27 mouse cellular contexts compared by ENCODE assay signal in genomic region chr4:154707521-154707920, GRCm38 (mm10). TPM values are rescaled to one million over a fixed set of nuclear protein-coding genes. Genes with fewer than 3 reads are reported as not detected.
A peak's percentile ranks its signal among the peaks of the same experiment; 100 is the strongest.
DNase-seq lines count a peak whose midpoint lies in the region; ATAC-seq lines count a peak whose summit lies in the region.
"Had no signal": no experiment of that assay in that cellular context is flagged by ENCODE, and none has a peak within 500 bp of the region (broad histone marks: within the 10 kb centered on the region; RNA-seq: fewer than 3 reads in every experiment).

No protein-coding gene starts in this region.

- peaks cover 9% of the 10 kb centered on the region for H3K27me3 ChIP-seq in heart, embryonic 11.5 days (ENCODE audit: control insufficient read depth, insufficient read depth, low read length)
- H3K27me3 ChIP-seq in limb, embryonic 11.5 days (ENCODE audit: control insufficient read depth, insufficient read depth, low read length): no peaks in the 10 kb centered on the region
- peaks cover 9% of the 10 kb centered on the region; the same call in 1 of the 2 replicates for H3K27me3 ChIP-seq in midbrain, embryonic 10.5 days (ENCODE audit: low read depth, poor library complexity, severe bottlenecking)

- no peaks in the 10 kb centered on the region for H3K9me3 ChIP-seq in heart, embryonic 11.5 days (replicated peaks; ENCODE audit: control insufficient read depth, low read length)
- no peaks in the 10 kb centered on the region for H3K9me3 ChIP-seq in limb, embryonic 11.5 days (ENCODE audit: control insufficient read depth, low read length)
- no peaks in the 10 kb centered on the region for H3K9me3 ChIP-seq in midbrain, embryonic 10.5 days (replicated peaks)
- H3K9me3 ChIP-seq: embryonic facial prominence, embryonic 13.5 days; heart, embryonic 13.5 days had no signal

- no peak overlapping the region for H3K4me3 ChIP-seq in heart, embryonic 11.5 days (ENCODE audit: low read depth, low read length)
- H3K4me3 ChIP-seq in limb, embryonic 11.5 days (ENCODE audit: low read depth, low read length): no peak overlapping the region
- no peak overlapping the region for H3K4me3 ChIP-seq in midbrain, embryonic 10.5 days
- H3K4me3 ChIP-seq: embryonic facial prominence, embryonic 13.5 days; heart, embryonic 13.5 days had no signal

- H3K27ac ChIP-seq in heart, embryonic 11.5 days (ENCODE audit: low read depth, low read length): no peak overlapping the region
- H3K27ac ChIP-seq in limb, embryonic 11.5 days (replicated peaks; ENCODE audit: low read depth, low read length): peak overlapping the region; percentile 98; the same call in 1 of the 2 replicates
- no peak overlapping the region for H3K27ac ChIP-seq in midbrain, embryonic 10.5 days (replicated peaks)
- H3K27ac ChIP-seq: embryonic facial prominence, embryonic 13.5 days; heart, embryonic 13.5 days; hindbrain, embryonic 14.5 days had no signal

- no peaks in the 10 kb centered on the region for H3K4me1 ChIP-seq in heart, embryonic 11.5 days (ENCODE audit: control insufficient read depth, insufficient read depth, low read length)
- peaks cover 81% of the 10 kb centered on the region for H3K4me1 ChIP-seq in limb, embryonic 11.5 days (ENCODE audit: control insufficient read depth, insufficient read depth, low read length)
- H3K4me1 ChIP-seq in midbrain, embryonic 10.5 days: no peaks in the 10 kb centered on the region
- H3K4me1 ChIP-seq: heart, embryonic 13.5 days had no signal

- ATAC-seq in heart, embryonic 11.5 days (replicated peaks; ENCODE audit: insufficient number of reproducible peaks, low FRiP score, low TSS enrichment): no peak
- ATAC-seq in limb, embryonic 11.5 days (ENCODE audit: insufficient number of reproducible peaks, low FRiP score, low TSS enrichment, low read depth): no peak
- ATAC-seq: activated CD4-positive, CD25-positive, alpha-beta regulatory T cell, adult 4 months; forebrain, embryonic 14.5 days had no signal

- no peak overlapping the region for H3K9ac ChIP-seq in heart, embryonic 11.5 days (ENCODE audit: low read depth, low read length)
- H3K9ac ChIP-seq in limb, embryonic 11.5 days (ENCODE audit: low read length): no peak overlapping the region
- H3K9ac ChIP-seq: embryonic facial prominence, embryonic 13.5 days; heart, embryonic 13.5 days; hindbrain, embryonic 14.5 days had no signal

- DNase-seq in heart, adult 18-20 months: peak; percentile 17 to 24
- peak; percentile 36 for DNase-seq in kidney, adult 9 months
- no peak for DNase-seq in kidney, adult 8-10 months
- DNase-seq in gastrocnemius, adult 8-10 months (ENCODE audit: low spot score in 2 of 2): peak; percentile 25 to 51
- DNase-seq in limb, embryonic 11.5 days (ENCODE audit: low spot score): no peak
- no peak for DNase-seq in midbrain, embryonic 10.5 days (ENCODE audit: low spot score)
- DNase-seq in adrenal gland, adult 18-20 months (ENCODE audit: low spot score in 2 of 2): no peak
- DNase-seq: adrenal gland, postnatal 14 days; cerebellum, adult 9-11 months; heart, postnatal 36 days; lung, adult 2 months; right cerebral cortex, postnatal 25 days; thymus, postnatal 4 days had no signal

- H3K36me3 ChIP-seq in heart, embryonic 11.5 days (ENCODE audit: control insufficient read depth, insufficient read depth, low read length): no peaks in the 10 kb centered on the region
- H3K36me3 ChIP-seq in limb, embryonic 11.5 days (ENCODE audit: control insufficient read depth, insufficient read depth, low read length): no peaks in the 10 kb centered on the region
- no peaks in the 10 kb centered on the region for H3K36me3 ChIP-seq in midbrain, embryonic 10.5 days
- H3K36me3 ChIP-seq: embryonic facial prominence, embryonic 13.5 days; G1E; heart, embryonic 13.5 days had no signal

- 76% methylated on average over 4 of the region's 4 CpGs for WGBS in heart, embryonic 11.5 days (ENCODE audit: insufficient replicate concordance)
- WGBS in limb, embryonic 11.5 days: 83% methylated on average over 4 of the region's 4 CpGs
- WGBS in midbrain, embryonic 10.5 days: 83% methylated on average over 4 of the region's 4 CpGs

- no peak overlapping the region for H3K4me2 ChIP-seq in heart, embryonic 11.5 days
- H3K4me2 ChIP-seq in limb, embryonic 11.5 days (ENCODE audit: low read depth, severe bottlenecking): no peak overlapping the region
- H3K4me2 ChIP-seq: embryonic facial prominence, embryonic 13.5 days; heart, embryonic 13.5 days; hindbrain, embryonic 14.5 days; liver, embryonic 11.5 days had no signal

RNA-seq across cellular contexts. Expression of gene Actrt2, which starts 39.9 kb away (rescaled TPM):
- total RNA-seq in heart, adult 18-20 months (2021): not detected
- polyA plus RNA-seq in heart, embryonic 11.5 days (2014; fragmentation: Nextera tagmentation; extraction: Ambion mirVana): not detected in 2 replicates
- total RNA-seq in gastrocnemius, adult 8-10 months (2022): not detected
- polyA plus RNA-seq in limb, embryonic 11.5 days (2014; fragmentation: Nextera tagmentation; extraction: Ambion mirVana): not detected in 2 replicates
- not detected in 2 replicates for polyA plus RNA-seq in midbrain, embryonic 10.5 days (2016; fragmentation: Nextera tagmentation; extraction: Ambion mirVana)
- total RNA-seq in adrenal gland, adult 18-20 months (2021): not detected
- total RNA-seq: adrenal gland, postnatal 14 days; G1E; heart, postnatal 36 days; layer of hippocampus, postnatal 14 days; left cerebral cortex, postnatal 10 days; midbrain, postnatal 0 days; neutrophil, adult 5-6 weeks had no signal
- polyA plus RNA-seq: activated CD4-positive, CD25-positive, alpha-beta regulatory T cell, adult 4 months; brain, embryonic 14.5 days; embryonic facial prominence, embryonic 13.5 days; forebrain, embryonic 14.5 days; G1E; heart, embryonic 13.5 days; hindbrain, embryonic 14.5 days; kidney, embryonic 14.5 days; liver, embryonic 11.5 days; lung, adult 2 months; midbrain, postnatal 0 days had no signal

Comparison
In these comparisons a context has a peak if more than half of its experiments do, and no peak if none do; other contexts are left out.
1. DNase-seq: peak in heart, adult 18-20 months (2 of 2), kidney, adult 9 months (single experiment) and gastrocnemius, adult 8-10 months (2 of 2); none in kidney, adult 8-10 months (0 of 2), limb, embryonic 11.5 days (single experiment), midbrain, embryonic 10.5 days (single experiment) and adrenal gland, adult 18-20 months (0 of 2).